Mouse (Mus musculus) olfactory bulb, adult 2 months (tissue): ENCODE measurements around the gene Ahcyl1. TPM values are rescaled to one million over a fixed set of nuclear protein-coding genes. Genes with fewer than 3 reads are reported as not detected.
"Not testable (repeated sequence)": the region's sequence is repeated elsewhere in the genome, so short reads cannot be mapped to it uniquely, and the experiment has no call there.

Experiments
- H3K27ac ChIP-seq: fragments of 200-500 bp; 2 replicates; pipeline ENCODE4 v1.5.1; 2012; ENCODE audit warnings: low read depth, low read length; ENCODE audit not compliant: insufficient read depth
- H3K4me1 ChIP-seq: fragments of 200-500 bp; 2 replicates; pipeline ENCODE4 v1.6.1; 2012; ENCODE audit warnings: low read length; ENCODE audit not compliant: control insufficient read depth, insufficient read depth
- H3K4me3 ChIP-seq: fragments of 200-500 bp; 2 replicates; pipeline ENCODE4 v1.5.1; 2012; ENCODE audit warnings: mild to moderate bottlenecking, low read depth, low read length, moderate library complexity; ENCODE audit not compliant: insufficient read depth
- CTCF ChIP-seq: fragments of 200-500 bp; IDR thresholded peaks from 2 replicates; pipeline ENCODE4 v1.5.1; 2012; ENCODE audit warnings: low read depth, mild to moderate bottlenecking, low read length, moderate library complexity; ENCODE audit not compliant: insufficient read depth
- POLR2A ChIP-seq: fragments of 200-500 bp; IDR thresholded peaks from 2 replicates; pipeline ENCODE4 v1.6.1; 2012; ENCODE audit warnings: mild to moderate bottlenecking, low read depth, low read length, moderate library complexity; ENCODE audit not compliant: insufficient read depth
- WGBS: fragments of 180-500 bp; shearing (Covaris S2); methylation state at CpG from one replicate; pipeline ENCODE4 v1.1.7; 2018; 5-methylcytosine and 5-hydroxymethylcytosine counted together
- polyA plus RNA-seq: library from polyadenylated mRNA; stranded (reverse); fragments of >200 nt; gene quantifications from 2 replicates; pipeline ENCODE4 v1.2.4, GENCODE M21; 2012; ENCODE audit warnings: low replicate concordance; ENCODE audit not compliant: missing spikeins, insufficient read depth, insufficient read length

Ahcyl1 gene
- polyA plus RNA-seq, 1 experiment = 109 TPM

GRCm38 (mm10) chr3:107668786-107669185, 27.6 kb downstream of the Ahcyl1 start:
- no peak overlapping the region for H3K4me3 ChIP-seq
- WGBS = 39% methylated on average over 7 of the region's 7 CpGs
- peaks cover 7% of the 10 kb centered on the region for H3K4me1 ChIP-seq
- no peak for TF ChIP-seq POLR2A
- no peak for TF ChIP-seq CTCF
- no peak overlapping the region for H3K27ac ChIP-seq

- H3K4me3 ChIP-seq = no peak overlapping the region
- WGBS = 68% methylated on average over 6 of the region's 6 CpGs
- H3K27ac ChIP-seq = no peak overlapping the region
- H3K4me1 ChIP-seq = peaks cover 7% of the 10 kb centered on the region
- no peak for TF ChIP-seq POLR2A
- TF ChIP-seq CTCF = no peak
Observed at GRCm38 (mm10) chr3:107667426-107667825, 28.9 kb downstream of the Ahcyl1 start.

- H3K4me3 ChIP-seq = no peak overlapping the region
- TF ChIP-seq POLR2A (no peak), CTCF (no peak)
- no peak overlapping the region for H3K27ac ChIP-seq
- H3K4me1 ChIP-seq = peaks cover 7% of the 10 kb centered on the region
- WGBS = 83% methylated on average over 1 of the region's 1 CpGs
Observed at GRCm38 (mm10) chr3:107664641-107665040, 31.7 kb downstream of the Ahcyl1 start.

GRCm38 (mm10) chr3:107659000-107659399, 37.4 kb downstream of the Ahcyl1 start:
- Histone ChIP-seq H3K4me3 (no peak overlapping the region), H3K4me1 (no peaks in the 10 kb centered on the region), H3K27ac (no peak overlapping the region)
- TF ChIP-seq POLR2A = no peak
- TF ChIP-seq CTCF = no peak
- 82% methylated on average over 1 of the region's 1 CpGs for WGBS

GRCm38 (mm10) chr3:107656888-107657287, 39.5 kb downstream of the Ahcyl1 start:
- Histone ChIP-seq H3K4me1 (no peaks in the 10 kb centered on the region), H3K4me3 (no peak overlapping the region), H3K27ac (no peak overlapping the region)
- TF ChIP-seq CTCF (no peak), POLR2A (no peak)
- 70% methylated on average over 4 of the region's 4 CpGs for WGBS

GRCm38 (mm10) chr3:107656151-107656550, 40.2 kb downstream of the Ahcyl1 start:
- WGBS = 94% methylated on average over 2 of the region's 2 CpGs
- no peaks in the 10 kb centered on the region for H3K4me1 ChIP-seq
- no peak overlapping the region for H3K4me3 ChIP-seq
- TF ChIP-seq CTCF = no peak
- no peak for TF ChIP-seq POLR2A
- no peak overlapping the region for H3K27ac ChIP-seq

GRCm38 (mm10) chr3:107655491-107655890, 40.9 kb downstream of the Ahcyl1 start:
- no peak for TF ChIP-seq CTCF
- TF ChIP-seq POLR2A = no peak
- no peak overlapping the region for H3K4me3 ChIP-seq
- no peaks in the 10 kb centered on the region for H3K4me1 ChIP-seq
- H3K27ac ChIP-seq = no peak overlapping the region
- 80% methylated on average over 3 of the region's 3 CpGs for WGBS

- no peak overlapping the region for H3K4me3 ChIP-seq
- no peak for TF ChIP-seq CTCF
- no peak for TF ChIP-seq POLR2A
- no peak overlapping the region for H3K27ac ChIP-seq
- WGBS = 86% methylated on average over 3 of the region's 3 CpGs
- H3K4me1 ChIP-seq = no peaks in the 10 kb centered on the region
Observed at GRCm38 (mm10) chr3:107654861-107655260, 41.5 kb downstream of the Ahcyl1 start.

- no peak for TF ChIP-seq POLR2A
- TF ChIP-seq CTCF = no peak
- 87% methylated on average over 3 of the region's 3 CpGs for WGBS
- H3K4me3 ChIP-seq = no peak overlapping the region
Observed at GRCm38 (mm10) chr3:107652968-107653367, 43.4 kb downstream of the Ahcyl1 start.

GRCm38 (mm10) chr3:107650276-107650675, 46.1 kb downstream of the Ahcyl1 start:
- not testable (repeated sequence) for H3K27ac ChIP-seq, H3K4me1 ChIP-seq, H3K4me3 ChIP-seq
- WGBS = 70% methylated on average over 5 of the region's 5 CpGs

More at GRCm38 (mm10) chr3:107652968-107653367, 43.4 kb downstream of the Ahcyl1 start:
- Histone ChIP-seq H3K27ac (no peak overlapping the region), H3K4me1 (no peaks in the 10 kb centered on the region)
